Mouse (Mus musculus): Measurements from ENCODE around the gene Rnf10. TPM values are rescaled to one million over a fixed set of nuclear protein-coding genes. Genes with fewer than 3 reads are reported as not detected.
"Not testable (repeated sequence)": the region's sequence is repeated elsewhere in the genome, so short reads cannot be mapped to it uniquely, and the experiment has no call there.

Rnf10 gene
- polyA plus RNA-seq (2014; fragmentation: Nextera tagmentation; extraction: Ambion mirVana) = 84.6 and 85.0 TPM in 2 replicates

- Histone ChIP-seq H3K4me1 (ENCODE audit: control insufficient read depth, insufficient read depth, low read length) (peaks cover 21% of the 10 kb centered on the region), H3K4me3 (ENCODE audit: low read depth, low read length) (peak within 1 kb of the TSS; percentile 97), H3K9me3 (ENCODE audit: control insufficient read depth, low read length) (no peaks in the 10 kb centered on the region), H3K27ac (ENCODE audit: low read depth, low read length) (peak within 1 kb of the TSS; percentile 57), H3K9ac (ENCODE audit: low read length) (peak within 1 kb of the TSS; percentile 91), H3K4me2 (peak within 1 kb of the TSS; percentile 81), H3K27me3 (ENCODE audit: control insufficient read depth, insufficient read depth, low read length) (no peaks in the 10 kb centered on the region), H3K36me3 (ENCODE audit: control insufficient read depth, insufficient read depth, low read length) (no peaks in the 10 kb centered on the region)
- DNase-seq (ENCODE audit: low spot score, missing footprints) (peak; percentile 100), ATAC-seq (ENCODE audit: low FRiP score) (peak; percentile 88)
- WGBS = 13% methylated on average over 26 of the region's 26 CpGs
Observed at GRCm38 (mm10) chr5:115272812-115273548, at the start of gene Rnf10. Gene Rnf10 (minus strand): TSS chr5:115272898.

GRCm38 (mm10) chr5:115319004-115319940, 46.6 kb upstream of the Rnf10 start:
- Histone ChIP-seq H3K4me3 (ENCODE audit: low read depth, low read length) (peak overlapping the region; percentile 30), H3K9ac (ENCODE audit: low read length) (peak overlapping the region; percentile 58), H3K27ac (ENCODE audit: low read depth, low read length) (peak overlapping the region; percentile 51; the same call in 1 of the 2 replicates), H3K4me2 (peak overlapping the region; percentile 64), H3K36me3 (ENCODE audit: control insufficient read depth, insufficient read depth, low read length) (no peaks in the 10 kb centered on the region), H3K9me3 (ENCODE audit: control insufficient read depth, low read length) (no peaks in the 10 kb centered on the region), H3K4me1 (ENCODE audit: control insufficient read depth, insufficient read depth, low read length) (peaks cover 20% of the 10 kb centered on the region), H3K27me3 (ENCODE audit: control insufficient read depth, insufficient read depth, low read length) (no peaks in the 10 kb centered on the region)
- WGBS = under 1% methylated on average over 22 of the region's 22 CpGs
- DNase-seq (ENCODE audit: low spot score, missing footprints) = peak; percentile 96
- ATAC-seq (ENCODE audit: low FRiP score) = peak; percentile 52; the same call in 1 of the 2 replicates

GRCm38 (mm10) chr5:115317645-115318328, 45.1 kb upstream of the Rnf10 start:
- peaks cover 20% of the 10 kb centered on the region for H3K4me1 ChIP-seq (ENCODE audit: control insufficient read depth, insufficient read depth, low read length)
- 5% methylated on average over 10 of the region's 10 CpGs for WGBS
- no peaks in the 10 kb centered on the region for H3K36me3 ChIP-seq (ENCODE audit: control insufficient read depth, insufficient read depth, low read length)
- H3K9ac ChIP-seq (ENCODE audit: low read length) = no peak overlapping the region
- no peak overlapping the region for H3K4me3 ChIP-seq (ENCODE audit: low read depth, low read length)
- ATAC-seq (ENCODE audit: low FRiP score) (peak; percentile 59; the same call in 1 of the 2 replicates), DNase-seq (ENCODE audit: low spot score, missing footprints) (peak; percentile 88)
- H3K27ac ChIP-seq (ENCODE audit: low read depth, low read length) = peak overlapping the region; percentile 56
- no peak overlapping the region for H3K4me2 ChIP-seq
- no peaks in the 10 kb centered on the region for H3K9me3 ChIP-seq (ENCODE audit: control insufficient read depth, low read length)
- H3K27me3 ChIP-seq (ENCODE audit: control insufficient read depth, insufficient read depth, low read length) = no peaks in the 10 kb centered on the region

- peaks cover 20% of the 10 kb centered on the region for H3K4me1 ChIP-seq (ENCODE audit: control insufficient read depth, insufficient read depth, low read length)
- H3K9me3 ChIP-seq (ENCODE audit: control insufficient read depth, low read length) = no peaks in the 10 kb centered on the region
- DNase-seq (ENCODE audit: low spot score, missing footprints) (peak; percentile 90), ATAC-seq (ENCODE audit: low FRiP score) (0 out of 2 replicates have a peak, but pooled peaks have one; percentile 44)
- peak overlapping the region; percentile 48 for H3K9ac ChIP-seq (ENCODE audit: low read length)
- peak overlapping the region; percentile 56 for H3K27ac ChIP-seq (ENCODE audit: low read depth, low read length)
- H3K4me2 ChIP-seq = no peak overlapping the region; the same call in 1 of the 2 replicates
- WGBS = 7% methylated on average over 14 of the region's 14 CpGs
- H3K36me3 ChIP-seq (ENCODE audit: control insufficient read depth, insufficient read depth, low read length) = no peaks in the 10 kb centered on the region
- H3K4me3 ChIP-seq (ENCODE audit: low read depth, low read length) = no peak overlapping the region
- H3K27me3 ChIP-seq (ENCODE audit: control insufficient read depth, insufficient read depth, low read length) = no peaks in the 10 kb centered on the region
Observed at GRCm38 (mm10) chr5:115316968-115317644, 44.4 kb upstream of the Rnf10 start.

GRCm38 (mm10) chr5:115313668-115313943, 40.9 kb upstream of the Rnf10 start:
- Histone ChIP-seq H3K4me3 (ENCODE audit: low read depth, low read length) (no peak overlapping the region), H3K9ac (ENCODE audit: low read length) (0 out of 2 replicates have a peak overlapping the region, but pooled peaks have one; percentile 20), H3K4me2 (no peak overlapping the region), H3K36me3 (ENCODE audit: control insufficient read depth, insufficient read depth, low read length) (no peaks in the 10 kb centered on the region), H3K9me3 (ENCODE audit: control insufficient read depth, low read length) (no peaks in the 10 kb centered on the region), H3K27ac (ENCODE audit: low read depth, low read length) (no peak overlapping the region), H3K4me1 (ENCODE audit: control insufficient read depth, insufficient read depth, low read length) (peaks cover 12% of the 10 kb centered on the region), H3K27me3 (ENCODE audit: control insufficient read depth, insufficient read depth, low read length) (no peaks in the 10 kb centered on the region)
- no peak for ATAC-seq (ENCODE audit: low FRiP score)
- WGBS = 45% methylated on average over 5 of the region's 5 CpGs
- DNase-seq (ENCODE audit: low spot score, missing footprints) = no peak

- H3K27ac ChIP-seq (ENCODE audit: low read depth, low read length) = no peak overlapping the region
- no peaks in the 10 kb centered on the region for H3K9me3 ChIP-seq (ENCODE audit: control insufficient read depth, low read length)
- H3K4me2 ChIP-seq = no peak overlapping the region
- peaks cover 12% of the 10 kb centered on the region for H3K4me1 ChIP-seq (ENCODE audit: control insufficient read depth, insufficient read depth, low read length)
- ATAC-seq (ENCODE audit: low FRiP score) = no peak
- H3K4me3 ChIP-seq (ENCODE audit: low read depth, low read length) = no peak overlapping the region
- no peak for DNase-seq (ENCODE audit: low spot score, missing footprints)
- no peaks in the 10 kb centered on the region for H3K36me3 ChIP-seq (ENCODE audit: control insufficient read depth, insufficient read depth, low read length)
- H3K27me3 ChIP-seq (ENCODE audit: control insufficient read depth, insufficient read depth, low read length) = no peaks in the 10 kb centered on the region
- no peak overlapping the region for H3K9ac ChIP-seq (ENCODE audit: low read length)
- 89% methylated on average over 10 of the region's 10 CpGs for WGBS
Observed at GRCm38 (mm10) chr5:115312816-115313667, 40.3 kb upstream of the Rnf10 start.

GRCm38 (mm10) chr5:115312354-115312753, 39.7 kb upstream of the Rnf10 start:
- Histone ChIP-seq H3K36me3 (ENCODE audit: control insufficient read depth, insufficient read depth, low read length) (no peaks in the 10 kb centered on the region), H3K27me3 (ENCODE audit: control insufficient read depth, insufficient read depth, low read length) (no peaks in the 10 kb centered on the region), H3K4me1 (ENCODE audit: control insufficient read depth, insufficient read depth, low read length) (peaks cover 8% of the 10 kb centered on the region), H3K4me3 (ENCODE audit: low read depth, low read length) (no peak overlapping the region), H3K9me3 (ENCODE audit: control insufficient read depth, low read length) (no peaks in the 10 kb centered on the region), H3K27ac (ENCODE audit: low read depth, low read length) (no peak overlapping the region), H3K9ac (ENCODE audit: low read length) (no peak overlapping the region), H3K4me2 (no peak overlapping the region)
- 84% methylated on average over 4 of the region's 4 CpGs for WGBS
- ATAC-seq (ENCODE audit: low FRiP score) (no peak), DNase-seq (ENCODE audit: low spot score, missing footprints) (no peak)

- not testable (repeated sequence) for DNase-seq (ENCODE audit: low spot score, missing footprints)
Observed at GRCm38 (mm10) chr5:115302190-115302589, 29.5 kb upstream of the Rnf10 start.

More at GRCm38 (mm10) chr5:115302190-115302589, 29.5 kb upstream of the Rnf10 start:
- H3K9ac ChIP-seq (ENCODE audit: low read length); H3K27me3 ChIP-seq (ENCODE audit: control insufficient read depth, insufficient read depth, low read length); H3K4me3 ChIP-seq (ENCODE audit: low read depth, low read length); H3K36me3 ChIP-seq (ENCODE audit: control insufficient read depth, insufficient read depth, low read length); H3K4me2 ChIP-seq; H3K27ac ChIP-seq (ENCODE audit: low read depth, low read length); ATAC-seq (ENCODE audit: low FRiP score); H3K9me3 ChIP-seq (ENCODE audit: control insufficient read depth, low read length): not testable (repeated sequence)
- WGBS = 85% methylated on average over 3 of the region's 7 CpGs
- H3K4me1 ChIP-seq (ENCODE audit: control insufficient read depth, insufficient read depth, low read length) = peaks cover 16% of the 10 kb centered on the region

All from midbrain, embryonic 11.5 days (tissue).